Mouse (Mus musculus): Measurements from ENCODE around the gene Snn.

Gene Snn

GRCm38 (mm10) chr16:11086299-11086698 is 25.6 kb downstream of the Snn start:
- DNase-seq (ENCODE audit: low spot score) = no peak

GRCm38 (mm10) chr16:11086856-11087588 is 26.3 kb downstream of the Snn start:
- DNase-seq (ENCODE audit: low spot score) = no peak

- no peak for DNase-seq (ENCODE audit: low spot score)
These were observed 30.3 kb downstream of the Snn start for GRCm38 (mm10) chr16:11090836-11091570.

DNA sequence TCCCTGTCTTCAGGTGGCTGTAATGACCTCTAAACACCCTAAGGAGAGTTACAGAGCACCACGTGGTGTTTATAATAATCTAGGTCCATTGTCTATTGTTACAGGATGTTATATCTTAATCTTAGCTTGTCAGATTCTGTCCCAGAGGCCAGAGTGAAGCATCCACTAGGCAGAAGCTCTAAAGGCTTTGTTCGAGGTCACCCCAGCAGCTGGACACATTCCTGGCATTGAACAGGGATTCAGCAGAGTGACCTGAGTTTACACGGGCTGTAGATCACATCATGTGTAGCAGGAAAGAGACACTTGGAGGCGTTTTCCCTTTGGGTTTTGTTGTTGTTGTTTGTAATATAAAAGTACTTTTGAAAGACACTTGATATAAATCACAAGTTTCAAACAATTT is 31.3 kb downstream of the Snn start:
- no peak for DNase-seq (ENCODE audit: low spot score)

- no peak for DNase-seq (ENCODE audit: low spot score)
These were observed 31.8 kb downstream of the Snn start for GRCm38 (mm10) chr16:11092523-11092922.

DNA sequence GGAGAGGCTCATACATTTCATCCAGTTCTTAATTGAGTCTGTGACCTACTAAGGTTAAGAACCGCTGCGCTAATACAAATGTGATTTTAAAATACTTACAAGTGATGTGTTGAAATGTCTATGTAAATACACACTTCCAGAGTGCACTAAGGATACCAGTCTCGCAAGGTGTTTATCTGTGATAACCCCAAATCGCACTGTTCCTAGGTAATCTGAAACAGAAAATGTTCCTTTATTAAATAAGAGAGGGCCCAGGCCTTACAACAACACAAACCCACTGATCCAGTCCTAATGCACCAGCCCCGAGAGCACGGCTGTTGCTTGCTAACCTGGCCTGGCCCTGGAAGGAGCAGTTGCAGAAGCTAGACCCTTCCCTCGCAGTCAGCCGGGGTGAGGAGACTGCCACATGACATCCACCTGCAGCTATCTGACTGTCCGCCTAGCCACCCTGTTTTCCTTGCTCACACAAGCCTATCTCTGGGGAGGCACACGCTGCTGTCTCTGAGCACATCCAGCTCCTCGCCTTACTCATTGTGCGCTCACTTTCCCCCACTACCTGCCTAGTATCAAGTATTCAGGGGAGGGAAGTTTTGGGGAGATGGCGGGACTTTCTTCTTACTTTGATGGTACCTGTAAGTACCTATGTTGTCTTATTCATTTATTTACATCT is 33.1 kb downstream of the Snn start:
- no peak for DNase-seq (ENCODE audit: low spot score)

GRCm38 (mm10) chr16:11097301-11097700 is 36.6 kb downstream of the Snn start:
- no peak for DNase-seq (ENCODE audit: low spot score)

DNA sequence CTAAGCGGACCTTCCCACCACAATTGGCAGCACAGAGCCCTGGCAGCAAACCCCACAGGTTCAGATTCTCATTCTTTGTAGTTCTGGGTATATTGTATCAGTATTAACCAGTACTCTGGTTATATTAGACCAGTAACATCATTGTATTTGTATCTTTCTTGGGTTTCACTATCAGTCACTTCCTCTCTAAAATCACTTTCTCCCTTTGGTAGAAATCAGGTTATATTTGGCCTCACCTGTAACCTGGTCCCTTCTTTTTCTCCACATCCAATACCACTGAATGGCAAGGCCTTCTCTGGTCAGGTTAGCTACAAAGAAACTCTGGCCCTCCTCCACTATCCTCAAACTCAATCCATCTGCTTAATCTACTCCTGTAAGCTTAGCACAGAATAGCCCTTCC is 44.2 kb downstream of the Snn start:
- DNase-seq (ENCODE audit: low spot score) = no peak

DNA sequence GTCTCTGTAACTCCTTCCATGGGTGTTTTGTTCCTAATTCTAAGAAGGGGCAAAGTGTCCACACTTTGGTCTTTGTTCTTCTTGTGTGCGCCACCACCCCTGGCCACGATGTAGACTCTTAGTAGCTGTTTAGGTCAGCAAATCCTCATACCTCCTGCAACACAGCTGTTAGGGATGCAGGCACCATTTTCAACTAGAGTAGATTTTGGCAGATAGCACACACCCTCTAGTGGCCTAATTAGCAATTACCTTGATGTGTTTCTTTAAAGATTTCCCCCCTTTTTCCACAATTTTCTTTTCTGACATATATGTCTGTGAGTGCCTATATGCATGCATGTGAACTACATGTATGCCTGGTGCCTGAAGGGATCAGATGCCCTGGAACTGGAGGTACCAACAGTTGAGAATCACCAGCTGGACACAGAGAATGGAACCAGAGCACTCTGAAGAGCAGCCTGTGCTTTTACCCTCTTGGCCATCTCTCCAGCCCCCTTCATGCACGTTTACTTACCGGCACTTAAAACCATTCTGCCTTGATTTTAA is 48.5 kb downstream of the Snn start:
- DNase-seq (ENCODE audit: low spot score) = no peak

GRCm38 (mm10) chr16:11122625-11123024 is 61.9 kb downstream of the Snn start:
- no peak for DNase-seq (ENCODE audit: low spot score)

DNA sequence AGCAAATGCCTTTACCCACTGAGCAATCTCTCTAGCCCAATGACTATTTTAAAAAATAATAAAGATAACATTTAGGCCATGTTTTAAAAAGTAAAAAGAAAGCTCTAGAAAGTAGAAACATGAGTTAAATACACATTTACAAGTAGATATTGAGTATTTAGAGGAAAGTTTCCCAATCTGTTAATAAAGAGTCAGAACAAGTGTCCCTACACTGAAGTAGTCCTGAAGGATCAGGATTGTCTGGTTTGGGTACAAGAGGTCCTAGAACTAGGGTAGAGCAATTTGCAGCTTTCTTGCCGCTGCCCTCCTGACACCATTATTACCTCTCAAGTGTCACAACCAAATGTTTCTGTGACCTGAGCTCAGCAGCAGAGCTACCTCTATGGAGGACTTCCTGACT is 63.4 kb downstream of the Snn start:
- no peak for DNase-seq (ENCODE audit: low spot score)

Measured in urinary bladder, postnatal 14 days (tissue).